Mouse (Mus musculus): ENCODE measurements around the gene Mylk3. TPM values are rescaled to one million over a fixed set of nuclear protein-coding genes. Genes with fewer than 3 reads are reported as not detected.

Gene Mylk3
- polyA plus RNA-seq, 1 experiment from 2014 or later = 1.2 TPM

GRCm38 (mm10) chr8:85395681-85396431, 9.7 kb upstream of the Mylk3 start:
- H3K9me3 ChIP-seq (ENCODE audit: control insufficient read depth, low read length) = no peaks in the 10 kb centered on the region
- H3K9ac ChIP-seq (ENCODE audit: low read depth, low read length) = no peak overlapping the region
- 88% methylated on average over 8 of the region's 8 CpGs for WGBS
- H3K36me3 ChIP-seq (ENCODE audit: control insufficient read depth, insufficient read depth, low read length) = no peaks in the 10 kb centered on the region
- ATAC-seq (ENCODE audit: low FRiP score) = no peak
- no peak for DNase-seq (ENCODE audit: low spot score)
- H3K4me3 ChIP-seq (ENCODE audit: low read depth, low read length) = no peak overlapping the region
- H3K27me3 ChIP-seq (ENCODE audit: control insufficient read depth, insufficient read depth, low read length) = no peaks in the 10 kb centered on the region
- H3K4me1 ChIP-seq (replicated peaks; ENCODE audit: control insufficient read depth, insufficient read depth, low read length) = no peaks in the 10 kb centered on the region
- no peak overlapping the region for H3K4me2 ChIP-seq (replicated peaks; ENCODE audit: low read depth, low read length)
- no peak overlapping the region for H3K27ac ChIP-seq (ENCODE audit: low read depth, low read length)

- Histone ChIP-seq H3K4me2 (replicated peaks; ENCODE audit: low read depth, low read length) (no peak overlapping the region), H3K4me3 (ENCODE audit: low read depth, low read length) (no peak overlapping the region), H3K36me3 (ENCODE audit: control insufficient read depth, insufficient read depth, low read length) (no peaks in the 10 kb centered on the region), H3K9me3 (ENCODE audit: control insufficient read depth, low read length) (no peaks in the 10 kb centered on the region), H3K27ac (ENCODE audit: low read depth, low read length) (no peak overlapping the region), H3K27me3 (ENCODE audit: control insufficient read depth, insufficient read depth, low read length) (no peaks in the 10 kb centered on the region), H3K9ac (ENCODE audit: low read depth, low read length) (no peak overlapping the region), H3K4me1 (replicated peaks; ENCODE audit: control insufficient read depth, insufficient read depth, low read length) (no peaks in the 10 kb centered on the region)
- 76% methylated on average over 3 of the region's 3 CpGs for WGBS
- no peak for ATAC-seq (ENCODE audit: low FRiP score)
- DNase-seq (ENCODE audit: low spot score) = no peak
Observed at GRCm38 (mm10) chr8:85395017-85395416, 8.9 kb upstream of the Mylk3 start.

GRCm38 (mm10) chr8:85393199-85393598, 7.1 kb upstream of the Mylk3 start:
- H3K27me3 ChIP-seq (ENCODE audit: control insufficient read depth, insufficient read depth, low read length) = no peaks in the 10 kb centered on the region
- no peak overlapping the region for H3K27ac ChIP-seq (ENCODE audit: low read depth, low read length)
- DNase-seq (ENCODE audit: low spot score) = no peak
- no peak overlapping the region for H3K9ac ChIP-seq (ENCODE audit: low read depth, low read length)
- no peak overlapping the region for H3K4me3 ChIP-seq (ENCODE audit: low read depth, low read length)
- H3K36me3 ChIP-seq (ENCODE audit: control insufficient read depth, insufficient read depth, low read length) = no peaks in the 10 kb centered on the region
- 90% methylated on average over 6 of the region's 6 CpGs for WGBS
- H3K4me1 ChIP-seq (replicated peaks; ENCODE audit: control insufficient read depth, insufficient read depth, low read length) = no peaks in the 10 kb centered on the region
- no peak overlapping the region for H3K4me2 ChIP-seq (replicated peaks; ENCODE audit: low read depth, low read length)
- no peak for ATAC-seq (ENCODE audit: low FRiP score)
- H3K9me3 ChIP-seq (ENCODE audit: control insufficient read depth, low read length) = no peaks in the 10 kb centered on the region

- Histone ChIP-seq H3K36me3 (ENCODE audit: control insufficient read depth, insufficient read depth, low read length) (no peaks in the 10 kb centered on the region), H3K9ac (ENCODE audit: low read depth, low read length) (no peak overlapping the region), H3K27me3 (ENCODE audit: control insufficient read depth, insufficient read depth, low read length) (no peaks in the 10 kb centered on the region), H3K4me2 (replicated peaks; ENCODE audit: low read depth, low read length) (no peak overlapping the region), H3K9me3 (ENCODE audit: control insufficient read depth, low read length) (no peaks in the 10 kb centered on the region), H3K4me3 (ENCODE audit: low read depth, low read length) (no peak overlapping the region), H3K4me1 (replicated peaks; ENCODE audit: control insufficient read depth, insufficient read depth, low read length) (no peaks in the 10 kb centered on the region), H3K27ac (ENCODE audit: low read depth, low read length) (no peak overlapping the region)
- ATAC-seq (ENCODE audit: low FRiP score) (no peak), DNase-seq (ENCODE audit: low spot score) (no peak)
- WGBS = 90% methylated on average over 1 of the region's 1 CpGs
Observed at GRCm38 (mm10) chr8:85391438-85391837, 5.3 kb upstream of the Mylk3 start.

DNA sequence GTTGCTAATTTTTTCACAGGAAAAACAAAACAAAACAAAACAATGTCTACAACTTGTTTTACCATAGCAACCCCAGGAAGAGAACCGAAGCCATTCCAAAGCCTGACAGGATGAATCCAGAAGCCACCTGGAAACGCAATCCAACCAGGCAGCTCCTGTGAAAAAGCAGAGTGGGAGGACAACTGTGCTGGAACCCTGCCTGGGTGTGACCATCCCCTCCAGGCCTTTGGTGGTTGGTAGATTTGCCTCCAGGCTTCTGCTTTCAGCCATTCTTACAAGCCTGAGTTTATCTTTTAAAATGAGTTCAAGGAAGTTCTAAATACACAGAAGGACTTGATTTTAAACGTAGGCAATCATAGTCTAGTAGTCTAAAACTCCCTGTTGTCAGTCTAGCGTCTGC, 4.2 kb downstream of the Mylk3 start:
- WGBS = 79% methylated on average over 4 of the region's 4 CpGs
- H3K9me3 ChIP-seq (ENCODE audit: control insufficient read depth, low read length) = no peaks in the 10 kb centered on the region
- no peaks in the 10 kb centered on the region for H3K27me3 ChIP-seq (ENCODE audit: control insufficient read depth, insufficient read depth, low read length)
- H3K9ac ChIP-seq (ENCODE audit: low read depth, low read length) = no peak overlapping the region
- H3K4me3 ChIP-seq (ENCODE audit: low read depth, low read length) = no peak overlapping the region
- no peak overlapping the region for H3K27ac ChIP-seq (ENCODE audit: low read depth, low read length)
- H3K4me1 ChIP-seq (replicated peaks; ENCODE audit: control insufficient read depth, insufficient read depth, low read length) = no peaks in the 10 kb centered on the region
- no peak for DNase-seq (ENCODE audit: low spot score)
- no peaks in the 10 kb centered on the region for H3K36me3 ChIP-seq (ENCODE audit: control insufficient read depth, insufficient read depth, low read length)
- no peak overlapping the region for H3K4me2 ChIP-seq (replicated peaks; ENCODE audit: low read depth, low read length)
- ATAC-seq (ENCODE audit: low FRiP score) = no peak

DNA sequence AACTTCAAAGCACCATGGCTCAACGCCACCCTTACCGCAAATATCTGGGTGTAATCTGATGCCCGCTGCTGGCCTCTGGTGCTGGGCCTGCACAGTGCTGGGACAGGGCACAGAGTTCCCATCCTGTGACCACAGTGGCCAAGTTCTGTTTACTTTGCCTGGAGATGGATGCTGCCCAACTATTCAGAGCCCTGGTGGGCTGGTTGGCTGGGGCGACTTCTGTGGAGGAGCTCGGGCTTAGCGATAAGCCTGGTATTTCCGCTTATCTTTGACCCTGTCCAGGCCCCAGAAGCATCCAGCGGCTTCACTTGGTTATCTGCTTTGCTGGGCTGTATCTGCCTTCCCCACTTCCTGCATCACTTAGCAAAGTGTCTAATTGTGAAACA, 5.3 kb downstream of the Mylk3 start:
- 80% methylated on average over 8 of the region's 8 CpGs for WGBS
- no peak for ATAC-seq (ENCODE audit: low FRiP score)
- H3K27me3 ChIP-seq (ENCODE audit: control insufficient read depth, insufficient read depth, low read length) = no peaks in the 10 kb centered on the region

DNA sequence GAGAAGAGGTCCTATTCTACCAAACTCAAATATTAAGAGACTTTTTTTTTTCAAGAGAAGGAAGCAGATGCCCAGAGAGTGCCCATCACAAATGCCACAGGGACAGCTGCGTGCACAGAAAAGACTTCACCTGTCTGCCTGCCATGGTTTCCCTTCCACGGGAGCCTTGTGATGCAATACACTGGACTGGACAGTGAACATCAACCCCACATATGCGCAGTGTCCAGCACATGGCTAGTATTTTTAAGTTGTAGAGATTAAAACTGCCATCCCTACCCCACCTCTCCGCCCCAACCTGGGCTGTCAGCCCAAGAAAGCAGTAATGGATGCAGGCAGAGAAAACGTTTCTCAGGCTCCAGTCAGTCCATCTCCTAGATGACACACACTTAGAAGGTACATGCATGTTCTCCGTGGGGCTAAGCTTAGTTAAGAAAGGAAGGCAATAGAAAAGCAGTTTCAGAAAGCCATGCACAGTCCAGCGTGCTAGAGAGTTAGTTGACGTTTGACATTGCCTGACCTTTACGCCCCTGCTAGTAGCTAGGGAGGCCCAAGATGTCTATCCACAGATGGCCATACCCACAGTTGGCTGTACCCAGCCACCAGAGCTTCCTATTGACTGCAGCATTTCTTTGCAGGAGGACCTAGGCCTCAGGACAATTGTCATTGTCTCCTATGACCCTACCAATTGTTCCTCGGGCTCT, 5.9 kb downstream of the Mylk3 start:
- ATAC-seq (ENCODE audit: low FRiP score) (no peak), DNase-seq (ENCODE audit: low spot score) (no peak)
- Histone ChIP-seq H3K4me3 (ENCODE audit: low read depth, low read length) (no peak overlapping the region), H3K4me1 (replicated peaks; ENCODE audit: control insufficient read depth, insufficient read depth, low read length) (no peaks in the 10 kb centered on the region), H3K9ac (ENCODE audit: low read depth, low read length) (no peak overlapping the region), H3K36me3 (ENCODE audit: control insufficient read depth, insufficient read depth, low read length) (no peaks in the 10 kb centered on the region), H3K4me2 (replicated peaks; ENCODE audit: low read depth, low read length) (no peak overlapping the region), H3K27ac (ENCODE audit: low read depth, low read length) (no peak overlapping the region), H3K9me3 (ENCODE audit: control insufficient read depth, low read length) (no peaks in the 10 kb centered on the region), H3K27me3 (ENCODE audit: control insufficient read depth, insufficient read depth, low read length) (no peaks in the 10 kb centered on the region)
- 83% methylated on average over 10 of the region's 10 CpGs for WGBS

More for the DNA sequence above, 5.3 kb downstream of the Mylk3 start:
- H3K36me3 ChIP-seq (ENCODE audit: control insufficient read depth, insufficient read depth, low read length) = no peaks in the 10 kb centered on the region
- no peak overlapping the region for H3K4me2 ChIP-seq (replicated peaks; ENCODE audit: low read depth, low read length)
- no peaks in the 10 kb centered on the region for H3K9me3 ChIP-seq (ENCODE audit: control insufficient read depth, low read length)
- no peaks in the 10 kb centered on the region for H3K4me1 ChIP-seq (replicated peaks; ENCODE audit: control insufficient read depth, insufficient read depth, low read length)
- H3K4me3 ChIP-seq (ENCODE audit: low read depth, low read length) = no peak overlapping the region
- no peak overlapping the region for H3K27ac ChIP-seq (ENCODE audit: low read depth, low read length)
- H3K9ac ChIP-seq (ENCODE audit: low read depth, low read length) = no peak overlapping the region
- no peak for DNase-seq (ENCODE audit: low spot score)

- H3K4me2 ChIP-seq (replicated peaks; ENCODE audit: low read depth, low read length) = no peak overlapping the region
- no peak overlapping the region for H3K4me3 ChIP-seq (ENCODE audit: low read depth, low read length)
- 21% methylated on average over 2 of the region's 2 CpGs for WGBS
- no peaks in the 10 kb centered on the region for H3K36me3 ChIP-seq (ENCODE audit: control insufficient read depth, insufficient read depth, low read length)
- no peaks in the 10 kb centered on the region for H3K27me3 ChIP-seq (ENCODE audit: control insufficient read depth, insufficient read depth, low read length)
- H3K9ac ChIP-seq (ENCODE audit: low read depth, low read length) = no peak overlapping the region
- H3K4me1 ChIP-seq (replicated peaks; ENCODE audit: control insufficient read depth, insufficient read depth, low read length) = no peaks in the 10 kb centered on the region
- H3K27ac ChIP-seq (ENCODE audit: low read depth, low read length) = no peak overlapping the region
- DNase-seq (ENCODE audit: low spot score) = no peak
- H3K9me3 ChIP-seq (ENCODE audit: control insufficient read depth, low read length) = no peaks in the 10 kb centered on the region
- ATAC-seq (ENCODE audit: low FRiP score) = no peak
Observed at GRCm38 (mm10) chr8:85379142-85379781, 6.9 kb downstream of the Mylk3 start.

Measured in hindbrain, embryonic 11.5 days (tissue).